Mouse (Mus musculus) naive thymus-derived CD4-positive, alpha-beta T cell, adult 2 months (primary cell): ENCODE results near the gene Olfr780.
"Not testable (repeated sequence)": the region's sequence is repeated elsewhere in the genome, so short reads cannot be mapped to it uniquely, and the experiment has no call there.

Experiments used
- DNase-seq: peaks from one replicate; pipeline ENCODE4 v3.0.0-alpha.2; 2011; ENCODE audit warnings: low read depth

Olfr780 gene

DNA sequence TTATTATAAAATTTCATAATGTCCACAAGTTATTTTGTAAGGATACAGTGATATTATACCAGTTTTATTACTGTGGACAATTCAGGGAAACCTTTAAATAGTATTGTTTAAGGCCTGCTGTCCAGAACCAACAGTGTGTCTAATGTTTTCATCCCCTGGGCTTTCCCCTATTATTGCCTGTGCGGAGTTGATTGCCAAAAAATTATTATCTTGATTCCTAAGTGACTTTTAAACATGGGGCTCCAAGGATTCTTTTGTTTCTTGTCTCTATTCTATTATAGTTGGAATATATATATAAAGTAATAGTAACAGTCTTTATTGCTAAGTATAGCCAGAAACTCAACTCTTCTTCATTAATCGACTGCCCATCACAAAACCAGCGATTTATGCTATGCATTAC, at the start of gene Olfr780:
Olfr780 (plus strand) TSS at position 301 of the 400 bp plus-strand sequence.
- no peak for DNase-seq

GRCm38 (mm10) chr10:129271081-129271535, 46.8 kb upstream of the Olfr780 start, which contains the start of gene Olfr777:
Gene Olfr777 (minus strand): TSS chr10:129271485.
- DNase-seq = no peak

- DNase-seq = not testable (repeated sequence)
Measured at GRCm38 (mm10) chr10:129312973-129313372, 4.9 kb upstream of the Olfr780 start.

- not testable (repeated sequence) for DNase-seq
Measured at GRCm38 (mm10) chr10:129313521-129313920, 4.4 kb upstream of the Olfr780 start.

DNA sequence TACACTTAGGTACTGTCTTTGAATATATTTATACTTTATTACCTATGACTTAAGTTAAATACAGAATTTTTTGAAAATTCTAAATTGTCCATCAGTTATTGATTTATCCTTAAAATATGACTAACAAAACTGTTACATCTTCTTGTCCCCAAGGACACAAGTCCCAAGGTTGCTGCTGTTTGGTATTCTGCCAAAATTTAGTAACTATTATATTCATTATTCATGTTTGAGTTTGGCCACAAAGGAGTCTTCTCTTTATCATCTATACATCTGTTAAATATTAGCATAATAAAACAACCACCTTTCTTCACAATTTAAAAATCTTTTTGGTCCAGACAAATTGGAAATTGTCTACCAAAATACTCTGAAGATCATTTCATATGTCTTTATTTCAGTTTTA, 10.6 kb downstream of the Olfr780 start, which contains the start of gene Olfr781:
Olfr781 (plus strand) TSS at position 301 of the 400 bp plus-strand sequence.
- DNase-seq = no peak

DNA sequence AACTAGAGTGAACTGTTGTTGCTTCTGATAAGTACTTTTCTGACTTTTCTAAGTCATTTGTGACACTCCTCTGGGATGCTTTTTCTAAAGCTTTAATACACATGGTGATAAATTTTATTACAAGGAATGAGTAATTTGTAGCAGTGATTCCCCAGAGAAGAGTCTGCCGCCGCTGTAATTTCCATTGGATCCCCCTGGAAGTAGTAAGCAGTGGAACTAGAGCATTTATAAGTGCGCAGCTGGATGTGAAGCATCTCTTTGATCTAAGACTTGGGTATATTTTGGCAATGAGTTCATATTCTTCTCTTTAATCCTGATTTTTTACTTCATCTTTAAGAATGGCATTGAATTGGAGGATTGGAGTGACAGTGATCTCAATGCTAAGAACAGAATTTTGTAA, 30.6 kb downstream of the Olfr780 start, which contains the start of gene Olfr782:
Olfr782 (plus strand) TSS at position 301 of the 400 bp plus-strand sequence.
- no peak for DNase-seq

- DNase-seq = not testable (repeated sequence)
Measured at GRCm38 (mm10) chr10:129352475-129352874, 34.6 kb downstream of the Olfr780 start.

- DNase-seq = not testable (repeated sequence)
Measured at GRCm38 (mm10) chr10:129356496-129356895, 38.6 kb downstream of the Olfr780 start.

DNA sequence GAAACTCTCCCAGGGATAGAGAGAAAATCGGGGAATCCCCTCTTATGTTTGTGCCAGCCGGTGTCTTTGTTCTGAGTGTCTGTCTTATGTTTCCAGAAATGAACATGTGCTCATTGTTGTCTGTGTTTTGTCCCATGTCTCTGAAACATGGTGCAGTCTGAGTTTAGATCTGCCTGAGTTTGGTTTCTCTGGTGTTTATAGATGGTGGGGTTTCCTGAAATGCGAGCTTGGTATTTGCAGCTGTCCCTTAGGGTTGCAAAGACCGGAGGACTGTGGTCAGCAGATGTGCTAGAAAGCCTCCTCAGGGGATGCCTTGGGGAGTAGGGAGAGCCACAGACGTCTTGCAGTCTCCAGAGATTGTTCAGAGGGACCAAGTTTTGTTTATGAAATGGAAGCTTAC, 39.4 kb downstream of the Olfr780 start:
- no peak for DNase-seq
